Mouse (Mus musculus) hindbrain, embryonic 11.5 days (tissue): ENCODE measurements at regions not wholly inside any gene's neighbourhood (a gene's known extent, or its start where the extent isn't known, plus 50 kb on each side); places are given as distances from the start of the nearest gene placed in this dataset.

ENCODE experiments used
- ATAC-seq: fragments of 200-750 bp; cut with Nextera tagmentation; 2 replicates; pipeline ENCODE4 v1.8.0; 2017; ENCODE audit warnings: mild to moderate bottlenecking, moderate TSS enrichment, moderate library complexity; ENCODE audit not compliant: low FRiP score
- DNase-seq: peaks from one replicate; pipeline ENCODE4 v3.0.0-alpha.2; 2015; ENCODE audit warnings: low spot score
- H3K27ac ChIP-seq: fragments of 300-500 bp; sonication (generic); 2 replicates; pipeline ENCODE4 v1.5.1; 2014; ENCODE audit warnings: mild to moderate bottlenecking, low read depth, low read length
- H3K27me3 ChIP-seq: fragments of 300-500 bp; sonication (generic); 2 replicates; pipeline ENCODE4 v1.6.1; 2014; ENCODE audit warnings: mild to moderate bottlenecking, low read length, moderate library complexity, mixed read lengths; ENCODE audit not compliant: control insufficient read depth, insufficient read depth
- H3K36me3 ChIP-seq: fragments of 300-500 bp; sonication (generic); 2 replicates; pipeline ENCODE4 v1.6.1; 2014; ENCODE audit warnings: mild to moderate bottlenecking, low read length, moderate library complexity, mixed read lengths; ENCODE audit not compliant: control insufficient read depth, insufficient read depth
- H3K4me1 ChIP-seq: fragments of 300-500 bp; sonication (generic); replicated peaks from 2 replicates; pipeline ENCODE4 v1.6.1; 2014; ENCODE audit warnings: low read length, mixed read lengths; ENCODE audit not compliant: control insufficient read depth, insufficient read depth
- H3K4me2 ChIP-seq: fragments of 300-500 bp; sonication (generic); replicated peaks from 2 replicates; pipeline ENCODE4 v1.6.1; 2014; ENCODE audit warnings: mild to moderate bottlenecking, low read depth, low read length
- H3K4me3 ChIP-seq: fragments of 300-500 bp; sonication (generic); 2 replicates; pipeline ENCODE4 v1.5.1; 2014; ENCODE audit warnings: low read depth, low read length
- H3K9ac ChIP-seq: fragments of 300-500 bp; sonication (generic); 2 replicates; pipeline ENCODE4 v1.6.1; 2014; ENCODE audit warnings: low read depth, low read length
- H3K9me3 ChIP-seq: fragments of 300-500 bp; sonication (generic); 2 replicates; pipeline ENCODE4 v1.6.1; 2016; ENCODE audit warnings: low read length; ENCODE audit not compliant: control insufficient read depth
- WGBS: fragments of 180-500 bp; shearing (Covaris S2); extraction: QIAGEN DNeasy Blood & Tissue Kit; methylation state at CpG from one replicate; pipeline ENCODE4 v1.1.7; 2014; 5-methylcytosine and 5-hydroxymethylcytosine counted together

DNA sequence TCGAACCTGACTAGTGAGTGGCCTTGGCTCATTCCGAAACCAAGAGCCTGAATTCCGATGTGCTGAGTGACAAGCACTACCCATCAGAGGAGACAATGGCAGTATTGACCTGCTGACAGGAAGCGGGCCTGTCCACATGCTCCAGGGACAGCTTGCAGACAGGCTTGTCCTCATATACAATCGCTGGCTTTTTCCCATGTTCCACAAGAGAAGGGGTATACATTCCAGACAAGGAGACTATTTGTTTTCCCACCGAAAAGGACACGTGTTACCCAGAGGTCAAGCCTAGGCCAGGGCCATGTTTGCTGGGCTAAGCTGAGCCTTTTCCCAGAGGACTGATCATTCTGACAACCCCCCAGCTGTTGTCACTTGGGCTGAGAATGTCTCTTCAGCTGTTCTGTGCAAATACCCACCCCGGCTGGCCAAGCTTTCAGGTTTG, 77.5 kb upstream of the Spon1 start:
- Histone ChIP-seq H3K9ac (no peak overlapping the region), H3K4me3 (no peak overlapping the region), H3K27me3 (no peaks in the 10 kb centered on the region), H3K36me3 (no peaks in the 10 kb centered on the region), H3K4me1 (no peaks in the 10 kb centered on the region), H3K27ac (no peak overlapping the region), H3K9me3 (no peaks in the 10 kb centered on the region), H3K4me2 (no peak overlapping the region)
- 44% methylated on average over 8 of the region's 8 CpGs for WGBS
- DNase-seq (peak; percentile 55), ATAC-seq (peak; percentile 76)

DNA sequence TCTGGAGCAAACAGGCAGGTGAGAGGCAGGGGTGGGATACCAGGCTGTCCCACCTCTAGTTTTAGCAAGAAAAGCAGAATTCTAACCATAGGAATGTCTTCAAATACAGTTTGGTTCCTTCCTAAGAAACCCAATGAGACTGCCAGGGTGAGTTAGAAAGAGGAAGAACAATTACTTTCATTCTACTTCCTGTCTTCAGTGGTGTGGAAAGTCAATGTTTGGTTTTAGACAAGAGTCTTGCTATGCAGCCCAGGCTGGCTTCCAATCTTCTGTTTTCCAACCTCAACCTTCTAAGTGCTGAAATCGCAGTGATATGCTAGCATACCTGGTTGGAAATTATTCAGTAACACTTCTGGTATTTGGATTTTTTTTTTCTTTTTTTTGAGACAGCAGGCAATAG, 77.1 kb upstream of the Spon1 start:
- Histone ChIP-seq H3K27ac (no peak overlapping the region), H3K27me3 (no peaks in the 10 kb centered on the region), H3K4me3 (no peak overlapping the region), H3K9me3 (no peaks in the 10 kb centered on the region), H3K4me2 (no peak overlapping the region), H3K4me1 (no peaks in the 10 kb centered on the region; the same call in 1 of the 2 replicates), H3K9ac (no peak overlapping the region), H3K36me3 (no peaks in the 10 kb centered on the region)
- ATAC-seq (no peak), DNase-seq (no peak)
- 82% methylated on average over 1 of the region's 1 CpGs for WGBS

- no peak overlapping the region for H3K27ac ChIP-seq
- H3K4me3 ChIP-seq: no peak overlapping the region
- H3K27me3 ChIP-seq: no peaks in the 10 kb centered on the region
- no peaks in the 10 kb centered on the region for H3K9me3 ChIP-seq
- H3K36me3 ChIP-seq: no peaks in the 10 kb centered on the region
- 75% methylated on average over 2 of the region's 2 CpGs for WGBS
- ATAC-seq (no peak), DNase-seq (no peak)
- H3K4me1 ChIP-seq: no peaks in the 10 kb centered on the region; the same call in 1 of the 2 replicates
- H3K9ac ChIP-seq: no peak overlapping the region
- H3K4me2 ChIP-seq: no peak overlapping the region
These were observed 76.7 kb upstream of the Spon1 start for GRCm38 (mm10) chr7:113689131-113689530.

DNA sequence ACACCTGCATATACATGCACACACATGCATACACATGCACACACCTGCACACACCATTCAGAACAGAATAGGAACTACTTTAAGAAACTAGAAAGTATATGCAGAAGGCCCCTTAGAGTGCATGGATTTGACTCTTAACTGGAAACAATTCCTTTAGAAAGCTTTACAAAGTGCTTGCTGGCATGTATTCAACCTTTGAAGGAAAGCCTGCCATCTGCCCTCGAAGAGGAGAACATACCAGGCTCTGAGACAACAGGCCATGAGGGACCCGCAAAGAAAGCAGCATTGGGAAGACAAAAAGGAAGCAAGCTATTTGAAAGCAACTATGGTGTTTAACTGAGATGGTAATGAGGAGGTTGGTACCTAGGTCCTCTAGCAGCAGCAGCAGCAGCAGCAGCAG, 74.0 kb upstream of the Spon1 start:
- DNase-seq: no peak
- H3K4me1 ChIP-seq: no peaks in the 10 kb centered on the region; the same call in 1 of the 2 replicates
- no peak for ATAC-seq
- H3K4me2 ChIP-seq: no peak overlapping the region
- H3K9ac ChIP-seq: no peak overlapping the region
- no peak overlapping the region for H3K27ac ChIP-seq
- H3K36me3 ChIP-seq: no peaks in the 10 kb centered on the region
- H3K4me3 ChIP-seq: no peak overlapping the region
- 58% methylated on average over 2 of the region's 2 CpGs for WGBS
- no peaks in the 10 kb centered on the region for H3K9me3 ChIP-seq
- H3K27me3 ChIP-seq: no peaks in the 10 kb centered on the region

DNA sequence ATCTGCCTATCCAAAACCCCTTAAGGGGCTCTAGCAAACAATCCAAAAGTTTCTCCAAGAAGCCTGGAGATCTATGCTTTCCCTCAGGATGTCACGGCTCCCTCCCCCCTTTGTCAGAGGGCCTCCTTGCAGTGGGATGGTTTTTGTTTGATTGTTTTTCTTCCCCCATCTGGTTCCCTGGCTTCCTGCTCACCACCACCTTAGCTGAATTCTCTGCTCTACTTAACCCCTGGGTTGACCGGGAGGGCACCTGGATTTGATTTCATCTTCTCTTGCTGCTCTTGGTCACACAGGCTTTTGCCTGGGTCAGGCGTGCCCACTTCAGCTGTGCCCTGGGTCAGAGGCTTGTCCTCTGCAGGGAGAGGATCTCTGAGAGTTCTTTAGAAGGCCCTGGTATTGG, 72.3 kb upstream of the Spon1 start:
- Histone ChIP-seq H3K36me3 (no peaks in the 10 kb centered on the region), H3K4me1 (no peaks in the 10 kb centered on the region; the same call in 1 of the 2 replicates), H3K27me3 (no peaks in the 10 kb centered on the region), H3K27ac (no peak overlapping the region), H3K9me3 (no peaks in the 10 kb centered on the region), H3K4me2 (no peak overlapping the region), H3K9ac (no peak overlapping the region), H3K4me3 (no peak overlapping the region)
- DNase-seq (no peak), ATAC-seq (no peak)
- WGBS: 67% methylated on average over 3 of the region's 3 CpGs

DNA sequence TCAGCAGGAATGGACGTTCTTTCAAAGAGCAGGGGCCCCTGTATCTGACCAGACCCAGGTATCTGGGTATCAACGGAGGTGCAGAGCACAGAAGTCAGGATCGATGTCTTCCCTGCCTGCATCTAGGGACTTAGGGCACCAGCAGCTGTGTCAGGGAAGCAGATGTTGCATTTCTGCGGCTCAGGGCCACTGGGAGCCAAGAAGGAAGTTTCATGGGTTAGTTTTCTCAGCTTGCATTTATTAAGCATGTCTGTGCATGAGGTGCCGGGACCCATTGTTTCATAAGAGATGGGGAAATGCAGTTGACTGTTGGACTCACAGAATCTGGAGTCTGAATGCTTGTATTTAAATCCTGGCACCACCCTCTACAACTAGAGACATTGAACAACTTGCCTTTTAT, 71.3 kb upstream of the Spon1 start:
- Histone ChIP-seq H3K27ac (no peak overlapping the region), H3K4me3 (no peak overlapping the region), H3K4me2 (no peak overlapping the region), H3K4me1 (no peaks in the 10 kb centered on the region; the same call in 1 of the 2 replicates), H3K27me3 (no peaks in the 10 kb centered on the region), H3K9ac (no peak overlapping the region), H3K36me3 (no peaks in the 10 kb centered on the region), H3K9me3 (no peaks in the 10 kb centered on the region)
- ATAC-seq (no peak), DNase-seq (no peak)
- WGBS: 49% methylated on average over 5 of the region's 5 CpGs

DNA sequence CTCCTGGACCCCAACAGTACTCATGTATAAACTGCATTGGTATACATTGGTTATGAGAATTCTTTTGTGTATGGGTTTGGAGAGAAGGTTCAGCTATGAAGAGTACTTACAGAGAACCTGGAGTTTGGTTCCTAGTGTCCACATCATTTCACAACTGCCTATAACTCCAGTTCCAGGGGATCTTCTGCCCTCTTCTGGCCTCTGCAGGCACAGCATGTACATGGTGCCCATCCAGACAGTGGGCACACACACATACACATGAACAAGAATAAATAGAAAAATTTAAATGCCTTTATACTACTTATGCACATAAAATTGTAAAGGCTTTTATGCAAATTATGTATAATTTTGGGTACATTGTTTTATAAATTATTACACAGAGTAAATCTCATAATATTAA, 59.9 kb upstream of the Spon1 start:
- Histone ChIP-seq H3K4me2 (no peak overlapping the region), H3K36me3 (no peaks in the 10 kb centered on the region), H3K4me1 (no peaks in the 10 kb centered on the region), H3K9me3 (no peaks in the 10 kb centered on the region), H3K27ac (no peak overlapping the region), H3K9ac (no peak overlapping the region), H3K4me3 (no peak overlapping the region), H3K27me3 (no peaks in the 10 kb centered on the region)
- no peak for ATAC-seq
- DNase-seq: no peak

DNA sequence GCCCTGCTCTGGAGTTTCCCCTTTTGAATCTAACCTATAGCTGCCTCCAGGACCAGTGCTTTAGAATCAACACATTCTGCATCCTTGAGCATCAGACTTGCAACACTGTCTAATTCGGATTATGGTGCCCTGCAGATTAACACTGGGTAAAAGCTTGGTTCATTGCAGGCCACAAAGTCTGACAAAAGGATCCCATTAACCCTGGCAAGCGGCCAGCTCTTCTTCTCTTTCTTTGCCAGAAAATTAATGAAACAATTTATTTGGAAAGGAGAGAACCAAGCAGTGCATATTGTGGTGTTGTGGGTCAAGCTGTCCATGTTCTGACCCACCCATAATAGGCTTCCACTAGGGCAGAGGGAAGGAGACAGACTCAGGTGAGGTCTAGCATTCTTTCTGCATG, 58.2 kb upstream of the Spon1 start:
- Histone ChIP-seq H3K4me3 (no peak overlapping the region), H3K9me3 (no peaks in the 10 kb centered on the region), H3K27me3 (no peaks in the 10 kb centered on the region), H3K9ac (no peak overlapping the region), H3K4me2 (no peak overlapping the region), H3K36me3 (no peaks in the 10 kb centered on the region), H3K27ac (no peak overlapping the region), H3K4me1 (no peaks in the 10 kb centered on the region)
- DNase-seq (no peak), ATAC-seq (no peak)
- WGBS: 82% methylated on average over 2 of the region's 2 CpGs

GRCm38 (mm10) chr7:113710541-113711270, 55.1 kb upstream of the Spon1 start:
- 0 out of 2 replicates have a peak, but pooled peaks have one; percentile 12 for ATAC-seq
- DNase-seq: no peak

More at GRCm38 (mm10) chr7:113710541-113711270, 55.1 kb upstream of the Spon1 start:
- H3K4me1 ChIP-seq: no peaks in the 10 kb centered on the region
- no peak overlapping the region for H3K27ac ChIP-seq
- no peaks in the 10 kb centered on the region for H3K9me3 ChIP-seq
- 84% methylated on average over 2 of the region's 2 CpGs for WGBS
- H3K4me3 ChIP-seq: no peak overlapping the region
- H3K9ac ChIP-seq: no peak overlapping the region
- H3K4me2 ChIP-seq: no peak overlapping the region
- H3K27me3 ChIP-seq: no peaks in the 10 kb centered on the region
- no peaks in the 10 kb centered on the region for H3K36me3 ChIP-seq
